Mouse (Mus musculus) neural tube, embryonic 12.5 days (tissue): ENCODE data around the gene Gpr182. TPM values are rescaled to one million over a fixed set of nuclear protein-coding genes. Genes with fewer than 3 reads are reported as not detected.
"Not testable (repeated sequence)": the region's sequence is repeated elsewhere in the genome, so short reads cannot be mapped to it uniquely, and the experiment has no call there.

ENCODE experiments used
- ATAC-seq: fragments of 200-750 bp; cut with Nextera tagmentation; 2 replicates; pipeline ENCODE4 v1.8.0; 2017; ENCODE audit warnings: low read depth, mild to moderate bottlenecking, moderate TSS enrichment, moderate library complexity; ENCODE audit not compliant: low FRiP score
- H3K27ac ChIP-seq: fragments of 300-500 bp; sonication (generic); 2 replicates; pipeline ENCODE4 v1.5.1; 2016
- H3K27me3 ChIP-seq: fragments of 300-500 bp; sonication (generic); replicated peaks from 2 replicates; pipeline ENCODE4 v1.6.1; 2016; ENCODE audit warnings: mild to moderate bottlenecking
- H3K36me3 ChIP-seq: fragments of 300-500 bp; sonication (generic); 2 replicates; pipeline ENCODE4 v1.6.1; 2016; ENCODE audit warnings: mild to moderate bottlenecking
- H3K4me1 ChIP-seq: fragments of 300-500 bp; sonication (generic); 2 replicates; pipeline ENCODE4 v1.6.1; 2016
- H3K4me2 ChIP-seq: fragments of 300-500 bp; sonication (generic); replicated peaks from 2 replicates; pipeline ENCODE4 v1.6.1; 2016; ENCODE audit warnings: mild to moderate bottlenecking
- H3K4me3 ChIP-seq: fragments of 300-500 bp; sonication (generic); 2 replicates; pipeline ENCODE4 v1.5.1; 2016
- H3K9ac ChIP-seq: fragments of 300-500 bp; sonication (generic); 2 replicates; pipeline ENCODE4 v1.6.1; 2016; ENCODE audit warnings: mild to moderate bottlenecking
- H3K9me3 ChIP-seq: fragments of 300-500 bp; sonication (generic); 2 replicates; pipeline ENCODE4 v1.6.1; 2016; ENCODE audit warnings: mild to moderate bottlenecking
- WGBS: fragments of 180-500 bp; shearing (Covaris S2); methylation state at CpG from one replicate; pipeline ENCODE4 v1.1.7; 2016; 5-methylcytosine and 5-hydroxymethylcytosine counted together
- polyA plus RNA-seq: library from polyadenylated mRNA; unstranded; fragments of >200 nt; fragmentation: Nextera tagmentation; extraction: Ambion mirVana; gene quantifications from 2 replicates; pipeline ENCODE4 v1.2.1, GENCODE M21; 2016

Gene Gpr182
- 0.28 and 0.41 TPM in 2 replicates for polyA plus RNA-seq

DNA sequence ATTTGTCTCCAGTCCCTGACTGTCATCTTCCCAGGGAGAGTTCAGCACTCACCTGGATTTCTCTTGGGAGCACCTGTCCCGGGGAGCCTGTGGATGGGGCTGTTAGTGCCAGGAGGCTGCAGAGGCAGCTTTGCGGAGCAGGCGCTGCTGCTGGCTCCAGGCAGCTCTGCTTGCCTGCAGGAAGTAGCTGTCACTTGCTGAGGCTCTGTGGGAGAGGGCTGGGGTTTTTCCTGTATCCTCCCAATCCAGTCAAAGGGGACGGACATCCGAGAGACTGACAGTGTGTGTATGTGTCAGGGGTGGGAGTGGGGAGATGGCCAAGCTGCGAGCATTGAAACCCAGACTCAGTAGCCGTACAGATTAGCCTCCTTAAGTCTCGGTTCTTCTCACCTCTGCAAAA, at the start of gene Gpr182:
TSS of gene Gpr182 (minus strand) at position 185 of the 400 bp plus-strand sequence.
- Histone ChIP-seq H3K27ac (no peak within 1 kb of the TSS), H3K9ac (no peak within 1 kb of the TSS), H3K4me2 (peak within 1 kb of the TSS; percentile 37), H3K4me1 (peaks cover 26% of the 10 kb centered on the region), H3K4me3 (no peak within 1 kb of the TSS), H3K27me3 (no peaks in the 10 kb centered on the region), H3K9me3 (no peaks in the 10 kb centered on the region), H3K36me3 (peaks cover 21% of the 10 kb centered on the region)
- no peak for ATAC-seq
- 67% methylated on average over 8 of the region's 8 CpGs for WGBS

DNA sequence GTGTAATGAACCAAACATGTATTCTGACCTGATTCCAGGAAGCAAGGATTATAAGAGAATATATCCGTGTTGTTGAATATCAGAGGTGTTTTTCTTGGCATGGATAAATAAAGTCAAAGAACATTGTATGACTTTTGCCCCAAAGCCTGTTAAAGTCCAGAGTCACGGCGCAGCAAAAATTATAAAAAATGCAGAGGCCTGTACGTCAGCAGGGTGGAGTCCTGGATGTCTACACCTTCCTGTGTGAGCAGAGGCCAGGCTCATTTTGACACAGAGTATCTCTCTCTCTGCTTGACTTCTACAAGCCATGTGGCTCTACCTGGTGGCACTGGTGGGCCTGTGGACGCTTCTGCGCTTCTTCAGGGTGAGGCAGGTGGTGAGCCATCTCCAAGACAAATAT, 49.4 kb upstream of the Gpr182 start, which contains the start of gene Rdh16:
TSS of gene Rdh16 (plus strand) at position 262 of the 400 bp plus-strand sequence.
- Histone ChIP-seq H3K9me3 (no peaks in the 10 kb centered on the region), H3K27ac (no peak within 1 kb of the TSS), H3K4me1 (no peaks in the 10 kb centered on the region), H3K4me2 (no peak within 1 kb of the TSS), H3K36me3 (no peaks in the 10 kb centered on the region), H3K9ac (no peak within 1 kb of the TSS), H3K4me3 (no peak within 1 kb of the TSS), H3K27me3 (no peaks in the 10 kb centered on the region)
- WGBS, result 89% methylated on average over 6 of the region's 6 CpGs
- no peak for ATAC-seq

DNA sequence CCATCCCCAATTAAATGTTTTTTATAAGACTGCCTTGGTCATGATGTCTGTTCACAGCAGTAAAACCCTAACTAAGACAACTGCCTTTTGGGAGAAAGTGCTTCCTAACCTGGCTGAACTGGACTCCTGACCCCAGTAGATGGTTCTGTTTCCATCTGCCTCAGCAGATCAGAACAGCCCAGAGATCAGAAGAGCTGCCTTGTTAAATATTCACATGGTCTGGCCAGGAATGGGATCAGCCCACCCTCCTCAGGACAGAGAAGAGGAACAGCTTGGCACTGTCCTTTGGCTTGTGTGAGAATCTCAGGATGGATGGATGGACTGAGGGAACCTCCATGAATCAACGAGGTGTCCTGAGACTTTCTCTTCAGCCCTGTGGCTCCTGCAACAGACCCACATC, 47.8 kb upstream of the Gpr182 start:
- Histone ChIP-seq H3K36me3 (no peaks in the 10 kb centered on the region), H3K9ac (no peak overlapping the region), H3K4me2 (no peak overlapping the region), H3K4me3 (no peak overlapping the region), H3K27ac (no peak overlapping the region), H3K4me1 (no peaks in the 10 kb centered on the region), H3K27me3 (no peaks in the 10 kb centered on the region), H3K9me3 (no peaks in the 10 kb centered on the region)
- ATAC-seq, result no peak
- WGBS, result 77% methylated on average over 1 of the region's 1 CpGs

DNA sequence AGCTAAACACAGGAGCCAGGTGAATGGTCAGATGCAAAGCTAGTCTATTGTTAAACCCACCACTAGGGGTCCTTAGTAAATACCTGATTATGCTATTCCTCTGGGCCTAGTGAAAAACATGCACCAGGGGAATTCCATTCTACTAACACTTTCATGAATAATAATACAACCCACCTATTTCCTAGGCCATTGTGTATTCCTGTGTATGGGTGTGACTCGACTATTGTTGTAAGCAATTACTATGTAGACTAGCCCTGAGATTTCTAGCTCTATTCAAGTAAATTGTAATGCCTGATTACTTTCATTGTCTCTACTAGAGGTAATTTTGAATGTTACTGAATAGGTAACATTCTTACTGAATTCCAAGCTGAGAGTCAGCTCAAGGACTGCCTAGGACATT, 33.9 kb upstream of the Gpr182 start:
- not testable (repeated sequence) for H3K9ac ChIP-seq, H3K36me3 ChIP-seq, H3K27ac ChIP-seq, H3K27me3 ChIP-seq, H3K4me3 ChIP-seq, ATAC-seq, H3K4me1 ChIP-seq, H3K4me2 ChIP-seq, H3K9me3 ChIP-seq
- WGBS, result 88% methylated on average over 1 of the region's 1 CpGs

DNA sequence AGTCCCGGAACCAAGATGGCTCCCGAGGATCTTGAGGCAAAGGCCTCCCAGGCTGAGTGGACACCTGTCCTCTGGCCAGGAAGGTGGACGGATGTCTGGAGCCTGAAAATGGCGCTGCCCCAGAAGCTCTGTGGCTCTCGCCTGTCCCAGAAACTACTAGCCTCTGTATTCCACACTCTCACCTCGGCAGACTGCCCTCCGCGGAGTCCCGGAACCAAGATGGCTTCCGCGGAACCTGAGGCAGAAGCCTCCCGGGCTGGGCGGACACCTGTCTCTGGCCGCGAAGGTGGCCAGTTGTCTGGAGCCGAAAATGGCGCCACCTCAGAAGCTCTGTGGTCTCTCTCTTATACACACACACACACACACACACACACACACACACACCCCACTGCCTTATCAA, 30.8 kb upstream of the Gpr182 start:
- not testable (repeated sequence) for H3K4me3 ChIP-seq, H3K36me3 ChIP-seq, H3K9me3 ChIP-seq, H3K4me1 ChIP-seq, H3K4me2 ChIP-seq, H3K27me3 ChIP-seq, H3K9ac ChIP-seq, H3K27ac ChIP-seq, ATAC-seq
- 92% methylated on average over 17 of the region's 17 CpGs for WGBS

DNA sequence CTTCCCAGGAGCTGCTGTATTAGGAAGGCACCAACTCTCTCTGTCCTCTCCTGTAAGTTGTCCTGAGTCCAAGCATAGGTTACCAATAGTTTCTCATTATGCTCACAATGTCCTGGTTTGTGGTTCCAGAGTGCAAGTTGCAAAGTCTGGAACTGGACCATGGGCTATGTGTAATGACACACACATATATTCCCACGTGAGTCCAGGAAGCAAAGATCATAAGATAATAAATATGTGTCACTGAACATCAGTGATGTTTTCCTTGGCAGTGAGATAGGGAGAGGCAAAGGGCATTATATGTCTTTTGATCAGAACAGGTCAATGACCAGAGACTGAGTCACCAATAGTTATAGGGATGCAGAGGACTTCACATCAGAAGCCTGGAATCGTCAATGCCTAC, 24.5 kb upstream of the Gpr182 start, which contains the start of gene Rdh9:
TSS of gene Rdh9 (plus strand) at position 376 of the 400 bp plus-strand sequence.
- H3K27me3 ChIP-seq, result no peaks in the 10 kb centered on the region
- no peak for ATAC-seq
- no peak within 1 kb of the TSS for H3K4me3 ChIP-seq
- H3K4me2 ChIP-seq, result no peak within 1 kb of the TSS
- WGBS, result 84% methylated on average over 2 of the region's 2 CpGs
- no peak within 1 kb of the TSS for H3K9ac ChIP-seq
- no peaks in the 10 kb centered on the region for H3K36me3 ChIP-seq
- H3K4me1 ChIP-seq, result no peaks in the 10 kb centered on the region
- H3K9me3 ChIP-seq, result no peaks in the 10 kb centered on the region
- no peak within 1 kb of the TSS for H3K27ac ChIP-seq

DNA sequence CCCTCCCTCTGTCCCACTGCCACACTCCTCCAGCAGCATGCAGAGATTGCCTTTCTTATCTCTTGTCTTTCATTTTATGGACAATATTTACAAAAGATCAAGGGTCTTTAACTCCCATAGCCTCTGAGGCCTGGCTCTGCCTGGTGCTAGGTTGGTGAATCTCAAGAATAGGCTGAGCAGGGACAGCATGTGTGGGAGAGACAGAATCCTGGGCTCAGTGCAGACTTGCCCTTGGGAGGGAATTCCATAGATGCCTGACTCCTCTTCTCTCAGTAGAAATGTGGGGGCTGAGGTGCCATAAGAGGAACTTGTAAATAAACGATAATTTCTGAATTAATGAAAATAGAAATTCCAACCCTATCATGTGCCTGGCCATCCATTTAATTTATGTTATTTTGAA, 15.0 kb upstream of the Gpr182 start:
- Histone ChIP-seq H3K36me3 (no peaks in the 10 kb centered on the region), H3K4me2 (no peak overlapping the region), H3K27ac (no peak overlapping the region), H3K4me3 (no peak overlapping the region), H3K9ac (no peak overlapping the region), H3K4me1 (no peaks in the 10 kb centered on the region), H3K27me3 (no peaks in the 10 kb centered on the region), H3K9me3 (no peaks in the 10 kb centered on the region)
- no peak for ATAC-seq
- 95% methylated on average over 1 of the region's 1 CpGs for WGBS

DNA sequence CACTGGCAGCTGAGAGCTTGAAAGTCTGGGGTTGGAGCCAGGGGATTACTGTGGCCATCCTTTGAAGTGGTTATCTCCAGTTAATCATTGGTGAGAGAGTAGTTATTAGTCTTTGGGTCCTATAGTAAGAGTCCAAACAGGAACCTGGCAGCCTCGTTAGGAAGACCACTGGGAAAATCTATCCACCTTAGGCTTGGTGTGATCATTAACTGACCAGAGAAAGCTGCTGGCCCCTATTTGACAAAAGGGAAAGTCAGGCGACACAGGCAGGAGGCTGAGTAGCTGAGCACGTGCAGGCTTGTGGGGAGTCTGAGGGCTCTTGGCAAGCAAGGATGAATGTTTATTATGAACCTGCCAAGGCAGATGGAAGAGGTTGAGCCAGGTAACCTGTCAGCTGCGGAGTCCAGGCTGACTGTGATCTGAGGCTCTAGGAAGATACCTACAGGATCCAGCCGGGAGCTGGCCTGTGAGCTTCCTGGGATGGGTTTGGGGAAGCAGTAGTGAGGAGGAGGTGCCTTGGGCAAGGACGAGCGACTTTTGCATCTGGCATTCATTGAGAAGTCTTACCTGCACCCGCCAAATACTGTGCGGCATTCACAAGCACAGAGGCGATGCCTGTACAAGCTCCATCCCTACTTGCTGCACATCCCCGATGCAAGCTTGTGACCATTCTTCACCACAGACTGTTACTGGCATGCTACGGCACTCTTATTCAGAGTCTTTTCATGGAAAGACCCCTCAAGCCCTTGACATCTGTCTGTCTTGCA, 12.6 kb upstream of the Gpr182 start:
- Histone ChIP-seq H3K27me3 (no peaks in the 10 kb centered on the region), H3K9ac (no peak overlapping the region), H3K4me3 (no peak overlapping the region), H3K27ac (no peak overlapping the region), H3K4me1 (no peaks in the 10 kb centered on the region), H3K9me3 (no peaks in the 10 kb centered on the region), H3K36me3 (no peaks in the 10 kb centered on the region), H3K4me2 (no peak overlapping the region)
- no peak for ATAC-seq
- 67% methylated on average over 12 of the region's 12 CpGs for WGBS

DNA sequence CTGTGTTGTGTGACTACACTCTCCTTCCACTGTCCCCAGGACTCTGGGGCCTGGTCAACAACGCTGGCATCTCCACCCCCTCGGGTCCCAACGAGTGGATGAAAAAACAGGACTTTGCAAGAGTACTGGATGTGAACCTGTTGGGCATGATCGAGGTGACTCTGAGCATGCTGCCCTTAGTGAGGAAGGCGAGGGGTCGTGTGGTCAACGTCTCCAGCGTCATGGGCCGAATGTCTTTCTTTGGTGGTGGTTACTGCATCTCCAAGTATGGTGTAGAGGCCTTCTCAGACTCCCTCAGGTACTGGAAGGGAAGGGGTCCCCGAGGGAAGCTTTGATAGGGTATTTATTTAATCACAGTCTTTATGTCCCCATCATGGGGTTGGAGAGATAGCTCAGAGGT, 11.4 kb upstream of the Gpr182 start:
- H3K27me3 ChIP-seq, H3K27ac ChIP-seq, ATAC-seq, H3K4me2 ChIP-seq, H3K4me1 ChIP-seq, H3K36me3 ChIP-seq, H3K4me3 ChIP-seq, H3K9me3 ChIP-seq, H3K9ac ChIP-seq: not testable (repeated sequence)
- 88% methylated on average over 10 of the region's 10 CpGs for WGBS

DNA sequence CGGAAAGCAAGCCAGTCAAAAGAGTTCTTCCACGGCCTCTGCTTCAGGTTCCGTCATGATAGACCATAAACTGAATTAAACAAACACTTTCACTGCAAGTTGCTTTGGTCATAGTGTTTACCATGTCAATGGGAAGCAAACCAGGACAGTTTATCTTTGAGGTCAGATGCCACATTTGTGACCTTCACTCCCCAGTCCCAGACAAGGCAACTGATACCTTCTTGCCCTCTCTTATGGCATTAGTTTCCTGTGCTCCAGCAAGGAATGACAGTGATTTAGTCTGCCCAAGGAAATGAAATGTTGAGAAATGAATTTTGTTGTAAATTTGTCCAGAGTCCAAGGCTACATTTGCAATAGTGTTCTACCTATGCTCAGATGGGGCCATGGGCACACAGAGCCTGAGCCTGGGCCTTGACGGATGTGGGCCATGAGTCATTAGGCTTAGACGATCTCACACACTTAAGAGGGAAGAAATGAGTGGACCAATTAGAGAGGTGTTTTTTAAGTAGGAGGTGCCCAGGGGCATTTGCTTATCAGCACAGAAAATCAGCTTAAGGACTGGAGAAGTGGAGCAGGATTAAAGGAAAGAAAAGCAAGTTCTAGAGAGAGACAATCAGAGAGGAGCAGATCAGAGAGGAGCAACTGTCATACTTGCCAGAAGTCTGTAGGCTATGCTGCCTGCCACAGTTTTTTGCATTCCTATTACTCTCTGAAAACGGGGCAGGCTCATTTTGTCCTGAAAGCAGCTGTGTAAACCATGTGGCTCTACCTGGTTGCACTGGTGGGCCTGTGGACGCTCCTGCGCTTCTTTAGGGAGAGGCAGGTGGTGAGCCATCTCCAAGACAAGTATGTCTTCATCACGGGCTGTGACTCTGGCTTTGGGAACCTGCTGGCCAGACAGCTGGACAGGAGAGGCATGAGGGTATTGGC, 7.9 kb upstream of the Gpr182 start, which contains the start of the genes Rdh1 and Rdh16f1:
TSS of gene Rdh1 (plus strand) at position 541 of the 930 bp plus-strand sequence.
TSS of gene Rdh16f1 (plus strand) at position 607 of the 930 bp plus-strand sequence.
- Histone ChIP-seq H3K9me3 (0 out of 2 replicates have a peak, but pooled peaks cover 2% of the 10 kb centered on the region), H3K27me3 (no peaks in the 10 kb centered on the region), H3K36me3 (no peaks in the 10 kb centered on the region), H3K9ac (no peak within 1 kb of the TSS), H3K4me2 (no peak within 1 kb of the TSS), H3K4me3 (no peak within 1 kb of the TSS), H3K4me1 (no peaks in the 10 kb centered on the region), H3K27ac (no peak within 1 kb of the TSS)
- WGBS, result 80% methylated on average over 9 of the region's 9 CpGs
- ATAC-seq, result no peak

DNA sequence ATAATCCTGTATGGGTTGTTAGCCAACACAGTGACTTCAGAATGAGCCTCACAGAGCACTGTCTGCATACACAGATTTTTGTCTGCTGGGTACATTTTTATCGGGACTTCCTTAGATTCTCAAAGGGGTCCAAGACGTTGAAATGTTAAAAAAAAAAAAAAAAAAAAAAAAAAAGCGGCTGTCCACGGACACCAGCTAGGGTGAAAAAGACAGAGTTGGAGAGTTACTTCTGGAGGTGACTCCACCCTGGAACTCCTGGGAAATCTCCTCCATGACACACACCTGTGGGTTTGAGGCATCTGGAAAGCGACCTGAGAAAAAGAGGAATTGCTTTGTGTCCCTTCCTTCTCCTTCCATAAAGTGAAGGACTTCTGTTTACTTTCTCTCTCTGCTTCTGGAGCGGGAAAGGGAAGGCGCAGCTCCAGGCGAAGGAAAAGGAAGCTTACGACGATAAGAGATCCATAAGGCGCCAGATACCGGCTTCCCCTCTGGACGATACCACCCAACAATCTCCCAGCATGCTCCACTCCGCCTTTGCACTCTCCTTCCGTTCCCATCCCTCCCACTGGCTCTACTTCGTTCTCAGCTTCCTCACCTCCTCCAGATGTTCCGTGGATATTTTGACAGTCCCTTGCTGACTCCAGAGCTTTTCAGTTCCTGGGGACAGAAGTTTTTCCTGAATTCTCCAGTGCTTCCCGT, 4.4 kb upstream of the Gpr182 start:
- no peaks in the 10 kb centered on the region for H3K36me3 ChIP-seq
- H3K27me3 ChIP-seq, result no peaks in the 10 kb centered on the region
- H3K9me3 ChIP-seq, result 0 out of 2 replicates have a peak, but pooled peaks cover 2% of the 10 kb centered on the region
- ATAC-seq, result no peak
- H3K4me3 ChIP-seq, result no peak overlapping the region
- H3K27ac ChIP-seq, result no peak overlapping the region
- 43% methylated on average over 18 of the region's 18 CpGs for WGBS
- peak overlapping the region; percentile 29 for H3K4me2 ChIP-seq
- no peak overlapping the region for H3K9ac ChIP-seq
- H3K4me1 ChIP-seq, result no peaks in the 10 kb centered on the region

DNA sequence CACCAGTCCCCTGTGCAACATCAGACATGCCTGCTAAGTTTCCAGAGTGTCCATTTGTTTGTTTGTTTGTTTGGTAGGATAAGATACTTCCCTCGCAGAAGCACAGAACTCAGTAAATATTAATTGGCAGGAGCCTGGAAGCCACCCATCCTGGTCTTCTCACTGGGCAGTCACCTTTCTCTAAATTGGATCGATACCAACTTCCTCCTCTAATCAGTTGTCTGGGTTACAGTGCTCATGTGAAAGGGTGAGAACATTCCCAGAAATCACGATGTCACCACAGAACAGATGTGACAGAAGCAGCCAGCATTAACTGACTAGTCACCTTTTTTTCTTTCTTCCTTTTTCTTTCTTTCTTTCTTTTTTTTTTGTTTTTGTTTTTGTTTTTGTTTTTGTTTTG, 3.7 kb upstream of the Gpr182 start:
- Histone ChIP-seq H3K27ac (no peak overlapping the region), H3K9me3 (0 out of 2 replicates have a peak, but pooled peaks cover 2% of the 10 kb centered on the region), H3K4me1 (0 out of 2 replicates have a peak, but pooled peaks cover 2% of the 10 kb centered on the region), H3K36me3 (no peaks in the 10 kb centered on the region), H3K4me2 (no peak overlapping the region), H3K9ac (no peak overlapping the region), H3K4me3 (no peak overlapping the region), H3K27me3 (no peaks in the 10 kb centered on the region)
- WGBS, result 81% methylated on average over 3 of the region's 3 CpGs
- no peak for ATAC-seq
